Mouse (Mus musculus): Measurements from ENCODE around the gene Cwc27. TPM values are rescaled to one million over a fixed set of nuclear protein-coding genes. Genes with fewer than 3 reads are reported as not detected.
A peak's percentile ranks its signal among the peaks of the same experiment; 100 is the strongest.

Gene Cwc27
- polyA plus RNA-seq, 1 experiment from 2014 or later: 24.1 TPM

- 66% methylated on average over 6 of the region's 6 CpGs for WGBS (ENCODE audit: insufficient replicate concordance)
- H3K27me3 ChIP-seq (ENCODE audit: control insufficient read depth, insufficient read depth, low read length): no peaks in the 10 kb centered on the region
- no peak overlapping the region for H3K9ac ChIP-seq (ENCODE audit: low read depth, low read length)
- H3K4me2 ChIP-seq: no peak overlapping the region
- no peak for ATAC-seq (replicated peaks; ENCODE audit: insufficient number of reproducible peaks, low FRiP score, low TSS enrichment)
- H3K27ac ChIP-seq (ENCODE audit: low read depth, low read length): peak overlapping the region; percentile 50; the same call in 1 of the 2 replicates
- H3K9me3 ChIP-seq (replicated peaks; ENCODE audit: control insufficient read depth, low read length): no peaks in the 10 kb centered on the region
- H3K4me1 ChIP-seq (ENCODE audit: control insufficient read depth, insufficient read depth, low read length): peaks cover 2% of the 10 kb centered on the region; the same call in 1 of the 2 replicates
- H3K4me3 ChIP-seq (ENCODE audit: low read depth, low read length): no peak overlapping the region
- H3K36me3 ChIP-seq (ENCODE audit: control insufficient read depth, insufficient read depth, low read length): no peaks in the 10 kb centered on the region
These were observed 171.0 kb downstream of the Cwc27 start for GRCm38 (mm10) chr13:104645778-104646425.

- H3K9me3 ChIP-seq (replicated peaks; ENCODE audit: control insufficient read depth, low read length): no peaks in the 10 kb centered on the region
- H3K4me2 ChIP-seq: no peak overlapping the region
- H3K4me1 ChIP-seq (ENCODE audit: control insufficient read depth, insufficient read depth, low read length): peaks cover 7% of the 10 kb centered on the region; the same call in 1 of the 2 replicates
- H3K27ac ChIP-seq (ENCODE audit: low read depth, low read length): no peak overlapping the region
- no peaks in the 10 kb centered on the region for H3K36me3 ChIP-seq (ENCODE audit: control insufficient read depth, insufficient read depth, low read length)
- no peaks in the 10 kb centered on the region for H3K27me3 ChIP-seq (ENCODE audit: control insufficient read depth, insufficient read depth, low read length)
- WGBS (ENCODE audit: insufficient replicate concordance): 89% methylated on average over 1 of the region's 1 CpGs
- H3K4me3 ChIP-seq (ENCODE audit: low read depth, low read length): no peak overlapping the region
- no peak for ATAC-seq (replicated peaks; ENCODE audit: insufficient number of reproducible peaks, low FRiP score, low TSS enrichment)
- no peak overlapping the region for H3K9ac ChIP-seq (ENCODE audit: low read depth, low read length)
These were observed 172.8 kb downstream of the Cwc27 start for GRCm38 (mm10) chr13:104644185-104644584.

- no peaks in the 10 kb centered on the region for H3K36me3 ChIP-seq (ENCODE audit: control insufficient read depth, insufficient read depth, low read length)
- H3K4me1 ChIP-seq (ENCODE audit: control insufficient read depth, insufficient read depth, low read length): peaks cover 13% of the 10 kb centered on the region; the same call in 1 of the 2 replicates
- no peak overlapping the region for H3K9ac ChIP-seq (ENCODE audit: low read depth, low read length)
- no peaks in the 10 kb centered on the region for H3K27me3 ChIP-seq (ENCODE audit: control insufficient read depth, insufficient read depth, low read length)
- no peak for ATAC-seq (replicated peaks; ENCODE audit: insufficient number of reproducible peaks, low FRiP score, low TSS enrichment)
- H3K4me3 ChIP-seq (ENCODE audit: low read depth, low read length): no peak overlapping the region
- H3K27ac ChIP-seq (ENCODE audit: low read depth, low read length): peak overlapping the region; percentile 4
- no peaks in the 10 kb centered on the region for H3K9me3 ChIP-seq (replicated peaks; ENCODE audit: control insufficient read depth, low read length)
- H3K4me2 ChIP-seq: no peak overlapping the region
- WGBS (ENCODE audit: insufficient replicate concordance): 61% methylated on average over 5 of the region's 5 CpGs
These were observed 176.1 kb downstream of the Cwc27 start for GRCm38 (mm10) chr13:104640694-104641454.

GRCm38 (mm10) chr13:104638988-104639387 lies 178.0 kb downstream of the Cwc27 start:
- Histone ChIP-seq H3K4me2 (no peak overlapping the region), H3K27me3 (ENCODE audit: control insufficient read depth, insufficient read depth, low read length) (no peaks in the 10 kb centered on the region), H3K9me3 (replicated peaks; ENCODE audit: control insufficient read depth, low read length) (no peaks in the 10 kb centered on the region), H3K27ac (ENCODE audit: low read depth, low read length) (no peak overlapping the region), H3K36me3 (ENCODE audit: control insufficient read depth, insufficient read depth, low read length) (no peaks in the 10 kb centered on the region), H3K9ac (ENCODE audit: low read depth, low read length) (no peak overlapping the region), H3K4me3 (ENCODE audit: low read depth, low read length) (no peak overlapping the region), H3K4me1 (ENCODE audit: control insufficient read depth, insufficient read depth, low read length) (peaks cover 15% of the 10 kb centered on the region; the same call in 1 of the 2 replicates)
- no peak for ATAC-seq (replicated peaks; ENCODE audit: insufficient number of reproducible peaks, low FRiP score, low TSS enrichment)
- WGBS (ENCODE audit: insufficient replicate concordance): 81% methylated on average over 3 of the region's 3 CpGs

GRCm38 (mm10) chr13:104635965-104636462 lies 180.9 kb downstream of the Cwc27 start:
- Histone ChIP-seq H3K27ac (ENCODE audit: low read depth, low read length) (peak overlapping the region; percentile 71; the same call in 1 of the 2 replicates), H3K27me3 (ENCODE audit: control insufficient read depth, insufficient read depth, low read length) (no peaks in the 10 kb centered on the region), H3K4me2 (peak overlapping the region; percentile 37), H3K9me3 (replicated peaks; ENCODE audit: control insufficient read depth, low read length) (no peaks in the 10 kb centered on the region), H3K4me1 (ENCODE audit: control insufficient read depth, insufficient read depth, low read length) (peaks cover 38% of the 10 kb centered on the region), H3K4me3 (ENCODE audit: low read depth, low read length) (no peak overlapping the region), H3K36me3 (ENCODE audit: control insufficient read depth, insufficient read depth, low read length) (no peaks in the 10 kb centered on the region), H3K9ac (ENCODE audit: low read depth, low read length) (no peak overlapping the region)
- 34% methylated on average over 6 of the region's 6 CpGs for WGBS (ENCODE audit: insufficient replicate concordance)
- peak; percentile 73 for ATAC-seq (replicated peaks; ENCODE audit: insufficient number of reproducible peaks, low FRiP score, low TSS enrichment)

GRCm38 (mm10) chr13:104634708-104635107 lies 182.2 kb downstream of the Cwc27 start:
- H3K27ac ChIP-seq (ENCODE audit: low read depth, low read length): no peak overlapping the region
- ATAC-seq (replicated peaks; ENCODE audit: insufficient number of reproducible peaks, low FRiP score, low TSS enrichment): no peak
- H3K27me3 ChIP-seq (ENCODE audit: control insufficient read depth, insufficient read depth, low read length): no peaks in the 10 kb centered on the region
- H3K4me2 ChIP-seq: no peak overlapping the region
- peaks cover 35% of the 10 kb centered on the region for H3K4me1 ChIP-seq (ENCODE audit: control insufficient read depth, insufficient read depth, low read length)
- no peaks in the 10 kb centered on the region for H3K9me3 ChIP-seq (replicated peaks; ENCODE audit: control insufficient read depth, low read length)
- H3K36me3 ChIP-seq (ENCODE audit: control insufficient read depth, insufficient read depth, low read length): no peaks in the 10 kb centered on the region
- no peak overlapping the region for H3K4me3 ChIP-seq (ENCODE audit: low read depth, low read length)
- WGBS (ENCODE audit: insufficient replicate concordance): 78% methylated on average over 2 of the region's 2 CpGs
- no peak overlapping the region for H3K9ac ChIP-seq (ENCODE audit: low read depth, low read length)

- H3K36me3 ChIP-seq (ENCODE audit: control insufficient read depth, insufficient read depth, low read length): no peaks in the 10 kb centered on the region
- no peaks in the 10 kb centered on the region for H3K9me3 ChIP-seq (replicated peaks; ENCODE audit: control insufficient read depth, low read length)
- peak overlapping the region; percentile 16 for H3K4me2 ChIP-seq
- no peak overlapping the region; the same call in 1 of the 2 replicates for H3K9ac ChIP-seq (ENCODE audit: low read depth, low read length)
- H3K4me1 ChIP-seq (ENCODE audit: control insufficient read depth, insufficient read depth, low read length): peaks cover 39% of the 10 kb centered on the region
- no peak overlapping the region for H3K4me3 ChIP-seq (ENCODE audit: low read depth, low read length)
- H3K27ac ChIP-seq (ENCODE audit: low read depth, low read length): peak overlapping the region; percentile 67
- 25% methylated on average over 7 of the region's 7 CpGs for WGBS (ENCODE audit: insufficient replicate concordance)
- no peak for ATAC-seq (replicated peaks; ENCODE audit: insufficient number of reproducible peaks, low FRiP score, low TSS enrichment)
- no peaks in the 10 kb centered on the region for H3K27me3 ChIP-seq (ENCODE audit: control insufficient read depth, insufficient read depth, low read length)
These were observed 184.3 kb downstream of the Cwc27 start for GRCm38 (mm10) chr13:104632427-104633167.

GRCm38 (mm10) chr13:104631621-104632205 lies 185.2 kb downstream of the Cwc27 start:
- H3K9me3 ChIP-seq (replicated peaks; ENCODE audit: control insufficient read depth, low read length): no peaks in the 10 kb centered on the region
- no peak overlapping the region for H3K4me3 ChIP-seq (ENCODE audit: low read depth, low read length)
- no peak for ATAC-seq (replicated peaks; ENCODE audit: insufficient number of reproducible peaks, low FRiP score, low TSS enrichment)
- H3K4me2 ChIP-seq: no peak overlapping the region
- no peaks in the 10 kb centered on the region for H3K27me3 ChIP-seq (ENCODE audit: control insufficient read depth, insufficient read depth, low read length)
- peak overlapping the region; percentile 54; the same call in 1 of the 2 replicates for H3K9ac ChIP-seq (ENCODE audit: low read depth, low read length)
- peak overlapping the region; percentile 67 for H3K27ac ChIP-seq (ENCODE audit: low read depth, low read length)
- no peaks in the 10 kb centered on the region for H3K36me3 ChIP-seq (ENCODE audit: control insufficient read depth, insufficient read depth, low read length)
- peaks cover 44% of the 10 kb centered on the region for H3K4me1 ChIP-seq (ENCODE audit: control insufficient read depth, insufficient read depth, low read length)
- 66% methylated on average over 7 of the region's 7 CpGs for WGBS (ENCODE audit: insufficient replicate concordance)
